Mouse (Mus musculus) embryonic facial prominence, embryonic 13.5 days (tissue): ENCODE measurements around the gene BC004004. TPM values are rescaled to one million over a fixed set of nuclear protein-coding genes. Genes with fewer than 3 reads are reported as not detected.
A peak's percentile ranks its signal among the peaks of the same experiment; 100 is the strongest.

ENCODE experiments used
- ATAC-seq: fragments of 200-750 bp; cut with Nextera tagmentation; 2 replicates; pipeline ENCODE4 v1.8.0; 2017; ENCODE audit warnings: low read depth; ENCODE audit not compliant: insufficient number of reproducible peaks, insufficient read depth, low FRiP score, low TSS enrichment
- H3K27ac ChIP-seq: fragments of 300-500 bp; sonication (generic); 2 replicates; pipeline ENCODE4 v1.5.1; 2015; ENCODE audit warnings: moderate library complexity, mild to moderate bottlenecking, inconsistent platforms
- H3K27me3 ChIP-seq: fragments of 300-500 bp; sonication (generic); 2 replicates; pipeline ENCODE4 v1.6.1; 2015; ENCODE audit warnings: mild to moderate bottlenecking, inconsistent platforms
- H3K36me3 ChIP-seq: fragments of 300-500 bp; sonication (generic); 2 replicates; pipeline ENCODE4 v1.6.1; 2015; ENCODE audit warnings: mild to moderate bottlenecking, inconsistent platforms
- H3K4me1 ChIP-seq: fragments of 300-500 bp; sonication (generic); 2 replicates; pipeline ENCODE4 v1.6.1; 2015; ENCODE audit warnings: inconsistent platforms
- H3K4me2 ChIP-seq: fragments of 300-500 bp; sonication (generic); 2 replicates; pipeline ENCODE4 v1.6.1; 2015; ENCODE audit warnings: moderate library complexity, mild to moderate bottlenecking, inconsistent platforms
- H3K4me3 ChIP-seq: fragments of 300-500 bp; sonication (generic); 2 replicates; pipeline ENCODE4 v1.5.1; 2015; ENCODE audit warnings: mild to moderate bottlenecking, inconsistent platforms
- H3K9ac ChIP-seq: fragments of 300-500 bp; sonication (generic); 2 replicates; pipeline ENCODE4 v1.6.1; 2015; ENCODE audit warnings: mild to moderate bottlenecking, inconsistent platforms
- H3K9me3 ChIP-seq: fragments of 300-500 bp; sonication (generic); 2 replicates; pipeline ENCODE4 v1.6.1; 2016; ENCODE audit warnings: inconsistent platforms
- WGBS: fragments of 180-500 bp; shearing (Covaris S2); methylation state at CpG from one replicate; pipeline ENCODE4 v1.1.7; 2015; ENCODE audit warnings: mixed read lengths; 5-methylcytosine and 5-hydroxymethylcytosine counted together
- polyA plus RNA-seq: library from polyadenylated mRNA; unstranded; fragments of >200 nt; fragmentation: Nextera tagmentation; extraction: Ambion mirVana; gene quantifications from 2 replicates; pipeline ENCODE4 v1.2.1, GENCODE M21; 2015

The BC004004 gene
- polyA plus RNA-seq, 1 experiment from 2014 or later = 66.7 TPM

DNA sequence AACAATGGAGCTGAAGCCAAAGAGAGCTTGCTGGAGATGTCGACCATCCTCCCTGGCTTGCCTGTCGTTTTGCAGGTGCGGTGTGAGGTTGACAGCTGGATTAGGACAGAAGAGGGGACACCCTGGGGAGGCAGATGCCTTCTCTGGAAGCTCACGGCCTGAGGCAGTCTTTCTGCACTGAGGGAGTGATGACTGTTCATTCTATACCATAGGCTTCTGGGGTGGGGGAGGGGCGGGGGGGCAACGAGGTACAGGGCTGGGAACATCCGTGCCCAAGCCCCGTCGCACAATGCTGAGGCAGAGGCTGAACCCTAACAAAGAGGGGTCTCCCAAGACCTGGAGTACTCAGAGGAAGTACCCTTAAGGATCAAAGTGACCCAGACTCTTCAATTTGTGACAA, 88.3 kb downstream of the BC004004 start:
- WGBS = 7% methylated on average over 9 of the region's 9 CpGs
- no peaks in the 10 kb centered on the region for H3K9me3 ChIP-seq
- H3K36me3 ChIP-seq = no peaks in the 10 kb centered on the region
- H3K4me2 ChIP-seq = peak overlapping the region; percentile 62
- no peaks in the 10 kb centered on the region for H3K27me3 ChIP-seq
- H3K4me1 ChIP-seq = peaks cover 23% of the 10 kb centered on the region
- no peak for ATAC-seq
- H3K9ac ChIP-seq = peak overlapping the region; percentile 59
- H3K4me3 ChIP-seq = peak overlapping the region; percentile 33
- H3K27ac ChIP-seq = no peak overlapping the region

DNA sequence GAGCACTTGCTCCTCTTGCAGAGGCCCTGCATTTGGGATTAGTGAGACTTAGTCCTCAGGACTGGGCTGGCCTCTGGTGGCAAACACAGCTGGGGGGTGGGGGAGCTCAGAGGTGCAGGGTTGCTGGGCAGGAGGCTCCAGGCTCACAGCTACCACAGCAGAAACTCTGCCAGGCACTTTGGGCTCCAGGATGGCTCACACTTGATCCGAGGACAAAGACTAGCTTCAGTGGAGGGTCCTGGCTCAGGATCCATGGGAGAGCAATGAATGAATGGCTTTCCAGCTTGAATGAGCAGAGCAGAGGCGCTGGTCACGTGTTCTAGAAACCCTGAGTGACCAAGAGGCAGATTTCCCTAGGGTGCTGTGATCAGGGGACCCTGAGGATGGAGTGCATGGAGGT, 90.3 kb downstream of the BC004004 start:
- Histone ChIP-seq H3K27me3 (no peaks in the 10 kb centered on the region), H3K4me3 (no peak overlapping the region), H3K27ac (no peak overlapping the region), H3K4me1 (peaks cover 23% of the 10 kb centered on the region), H3K9me3 (no peaks in the 10 kb centered on the region), H3K4me2 (no peak overlapping the region), H3K9ac (no peak overlapping the region), H3K36me3 (no peaks in the 10 kb centered on the region)
- no peak for ATAC-seq
- WGBS = 52% methylated on average over 3 of the region's 3 CpGs

DNA sequence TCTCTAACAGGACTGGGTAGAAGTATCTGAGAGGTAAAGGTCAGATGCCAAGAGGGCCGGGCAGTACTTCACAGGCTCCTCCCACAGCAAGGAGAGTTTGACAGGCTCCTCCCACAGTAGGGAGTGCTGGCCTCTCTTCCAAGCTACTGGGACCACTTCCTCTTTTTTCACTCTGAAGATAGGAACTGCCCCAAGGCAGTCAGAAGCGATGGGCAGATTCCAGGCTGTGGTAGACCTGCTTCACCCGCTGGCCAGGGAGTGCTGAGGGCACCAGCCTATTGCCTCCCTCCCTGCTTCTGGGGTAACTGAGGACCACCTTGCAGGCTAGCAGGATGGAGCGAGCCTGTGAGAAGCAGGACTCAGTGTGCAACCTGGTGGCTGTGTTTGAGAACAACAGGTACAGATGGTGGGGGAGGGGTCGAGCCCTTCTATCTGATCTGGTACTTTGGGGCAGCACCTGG, 92.2 kb downstream of the BC004004 start, which contains the start of gene Fgd2:
Gene Fgd2, plus strand, starts transcription at position 154 of the 461 bp plus-strand sequence.
- Histone ChIP-seq H3K4me1 (peaks cover 15% of the 10 kb centered on the region), H3K9me3 (no peaks in the 10 kb centered on the region), H3K9ac (0 out of 2 replicates have a peak within 1 kb of the TSS, but pooled peaks have one; percentile 2), H3K36me3 (no peaks in the 10 kb centered on the region), H3K4me2 (no peak within 1 kb of the TSS), H3K27ac (no peak within 1 kb of the TSS), H3K27me3 (no peaks in the 10 kb centered on the region), H3K4me3 (no peak within 1 kb of the TSS)
- 17% methylated on average over 5 of the region's 5 CpGs for WGBS
- no peak for ATAC-seq

DNA sequence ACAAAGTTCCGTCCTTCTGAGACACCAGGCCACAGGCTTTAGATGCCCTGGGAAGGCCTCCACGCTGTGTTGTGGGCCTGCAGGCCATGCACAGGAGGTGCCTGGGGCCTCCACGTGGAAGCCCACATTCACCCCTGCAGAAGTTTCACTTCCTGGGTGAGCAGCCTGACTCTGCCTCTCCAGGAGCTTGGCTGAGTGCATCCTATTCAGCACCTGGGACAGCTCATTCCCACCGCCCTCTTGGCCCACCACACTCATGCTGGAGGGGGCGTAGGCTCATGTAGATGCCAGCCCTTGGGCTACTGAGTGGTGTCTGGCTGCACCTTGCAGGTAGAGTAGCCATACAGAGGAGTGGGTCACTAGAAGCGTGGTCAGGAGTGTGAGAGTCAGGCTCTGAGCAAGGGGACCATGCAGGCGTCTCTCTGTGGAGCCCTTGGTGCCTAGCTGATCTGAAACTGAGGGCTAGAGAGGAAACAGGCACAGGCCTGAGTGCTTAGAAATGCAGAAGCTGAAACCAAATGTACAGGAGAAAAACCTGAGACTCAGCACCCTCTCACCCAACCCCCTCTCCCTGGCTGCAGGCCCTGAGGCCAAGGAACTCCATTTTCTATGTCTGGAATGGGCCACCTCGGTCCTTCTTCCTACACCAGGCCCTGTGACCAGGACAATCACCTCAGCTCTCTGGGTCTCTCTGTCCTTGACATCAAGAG, 93.5 kb downstream of the BC004004 start:
- Histone ChIP-seq H3K9ac (no peak overlapping the region), H3K36me3 (no peaks in the 10 kb centered on the region), H3K9me3 (no peaks in the 10 kb centered on the region), H3K4me1 (peaks cover 2% of the 10 kb centered on the region; the same call in 1 of the 2 replicates), H3K27me3 (no peaks in the 10 kb centered on the region), H3K4me3 (no peak overlapping the region), H3K27ac (no peak overlapping the region), H3K4me2 (no peak overlapping the region)
- no peak for ATAC-seq
- 45% methylated on average over 8 of the region's 8 CpGs for WGBS

DNA sequence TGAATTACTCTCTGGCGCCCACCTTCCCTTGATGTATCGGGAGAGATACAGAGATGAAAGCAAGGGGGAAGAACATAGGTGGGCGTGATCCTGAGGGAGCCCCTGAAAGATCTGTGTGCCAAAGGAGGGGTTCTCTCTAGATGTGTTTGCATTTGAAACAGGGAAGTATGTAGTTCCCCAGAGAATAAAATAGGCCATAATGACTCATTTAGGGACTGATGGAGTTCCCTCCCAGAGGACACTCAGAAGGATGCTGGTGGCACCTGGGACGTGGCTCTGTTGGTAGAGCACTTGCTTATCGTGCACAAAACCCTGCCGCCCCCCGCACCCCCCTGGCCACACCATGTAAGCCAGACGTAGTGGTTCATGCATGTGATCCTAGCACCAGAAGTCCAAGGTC, 94.5 kb downstream of the BC004004 start:
- ATAC-seq = no peak
- Histone ChIP-seq H3K36me3 (no peaks in the 10 kb centered on the region), H3K4me2 (no peak overlapping the region), H3K27ac (no peak overlapping the region), H3K9me3 (no peaks in the 10 kb centered on the region), H3K9ac (no peak overlapping the region), H3K27me3 (peaks cover 6% of the 10 kb centered on the region; the same call in 1 of the 2 replicates), H3K4me1 (no peaks in the 10 kb centered on the region), H3K4me3 (no peak overlapping the region)
- 81% methylated on average over 8 of the region's 8 CpGs for WGBS

Other genes with a start within 250 kb of the BC004004 start
- gene Srsf3, start 236.2 kb upstream of the BC004004 start, polyA plus RNA-seq = 702 and 727 TPM in 2 replicates
- 66.8 and 78.2 TPM in 2 replicates for gene Cdkn1a, start 177.8 kb upstream of the BC004004 start, polyA plus RNA-seq
- gene Rab44, start 154.6 kb upstream of the BC004004 start, polyA plus RNA-seq = 0.55 and 0.56 TPM in 2 replicates
- 28.1 and 36.0 TPM in 2 replicates for gene Cpne5, start 30.6 kb upstream of the BC004004 start, polyA plus RNA-seq
- gene Ppil1, start 4.6 kb upstream of the BC004004 start, polyA plus RNA-seq = 149 and 162 TPM in 2 replicates
- gene Pi16, start 48.9 kb downstream of the BC004004 start, polyA plus RNA-seq = 0.23 and 0.27 TPM in 2 replicates
- gene Mtch1, start 79.1 kb downstream of the BC004004 start, polyA plus RNA-seq = 284 and 299 TPM in 2 replicates
- gene Fgd2, start 92.1 kb downstream of the BC004004 start, polyA plus RNA-seq = 11.5 and 12.9 TPM in 2 replicates
- 16.1 and 17.4 TPM in 2 replicates for gene Pim1, start 222.0 kb downstream of the BC004004 start, polyA plus RNA-seq